Mouse (Mus musculus): ENCODE results near the gene Ncapg. TPM values are rescaled to one million over a fixed set of nuclear protein-coding genes. Genes with fewer than 3 reads are reported as not detected.

Gene Ncapg
- polyA plus RNA-seq, 1 experiment from 2014 or later, result 27.0 TPM

GRCm38 (mm10) chr5:45706811-45707210 is 37.1 kb downstream of the Ncapg start:
- Histone ChIP-seq H3K4me3 (no peak overlapping the region), H3K4me1 (replicated peaks) (no peaks in the 10 kb centered on the region), H3K27ac (no peak overlapping the region), H3K9me3 (replicated peaks) (no peaks in the 10 kb centered on the region), H3K4me2 (no peak overlapping the region), H3K36me3 (peaks cover 9% of the 10 kb centered on the region; the same call in 1 of the 2 replicates), H3K27me3 (no peaks in the 10 kb centered on the region), H3K9ac (no peak overlapping the region)
- no peak for ATAC-seq (replicated peaks; ENCODE audit: insufficient number of reproducible peaks, insufficient read depth, low FRiP score, low read depth)
- WGBS, result 92% methylated on average over 2 of the region's 2 CpGs

DNA sequence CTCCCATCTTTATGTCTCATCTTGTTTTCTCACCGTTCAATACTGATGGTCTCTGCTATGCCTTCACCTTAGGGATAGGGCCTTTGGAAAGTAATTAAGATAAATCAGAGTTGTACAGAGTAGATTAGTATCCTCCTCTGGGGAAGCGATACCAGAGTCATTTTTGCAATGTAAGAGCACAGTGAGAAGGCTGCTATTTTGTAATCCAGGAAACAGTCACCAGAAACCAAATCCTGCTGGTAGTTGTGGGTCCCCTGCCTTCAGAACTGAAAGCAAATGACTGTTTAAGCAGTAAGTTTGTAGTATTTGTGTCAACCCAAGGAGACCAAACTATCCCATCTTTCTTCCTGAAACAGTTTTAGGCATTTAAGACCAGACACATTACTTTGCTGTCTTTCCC is 39.9 kb downstream of the Ncapg start:
- no peak overlapping the region for H3K4me2 ChIP-seq
- WGBS, result 94% methylated on average over 2 of the region's 2 CpGs
- no peak overlapping the region for H3K9ac ChIP-seq
- H3K4me3 ChIP-seq, result no peak overlapping the region
- no peak for ATAC-seq (replicated peaks; ENCODE audit: insufficient number of reproducible peaks, insufficient read depth, low FRiP score, low read depth)
- peaks cover 9% of the 10 kb centered on the region; the same call in 1 of the 2 replicates for H3K36me3 ChIP-seq
- H3K27ac ChIP-seq, result no peak overlapping the region
- no peaks in the 10 kb centered on the region for H3K4me1 ChIP-seq (replicated peaks)
- no peaks in the 10 kb centered on the region for H3K9me3 ChIP-seq (replicated peaks)
- H3K27me3 ChIP-seq, result no peaks in the 10 kb centered on the region

GRCm38 (mm10) chr5:45718848-45719488 is 49.2 kb downstream of the Ncapg start:
- Histone ChIP-seq H3K36me3 (no peaks in the 10 kb centered on the region), H3K27me3 (no peaks in the 10 kb centered on the region), H3K9ac (no peak overlapping the region), H3K4me2 (no peak overlapping the region), H3K4me1 (replicated peaks) (no peaks in the 10 kb centered on the region), H3K4me3 (no peak overlapping the region), H3K9me3 (replicated peaks) (no peaks in the 10 kb centered on the region), H3K27ac (no peak overlapping the region)
- 87% methylated on average over 6 of the region's 6 CpGs for whole genome bisulfite sequencing
- ATAC-seq (replicated peaks; ENCODE audit: insufficient number of reproducible peaks, insufficient read depth, low FRiP score, low read depth), result no peak

- H3K27me3 ChIP-seq, result no peaks in the 10 kb centered on the region
- no peaks in the 10 kb centered on the region for H3K4me1 ChIP-seq (replicated peaks)
- H3K36me3 ChIP-seq, result no peaks in the 10 kb centered on the region
- 88% methylated on average over 2 of the region's 2 CpGs for WGBS
- no peak overlapping the region for H3K27ac ChIP-seq
- no peak for ATAC-seq (replicated peaks; ENCODE audit: insufficient number of reproducible peaks, insufficient read depth, low FRiP score, low read depth)
- H3K9ac ChIP-seq, result no peak overlapping the region
- H3K4me3 ChIP-seq, result no peak overlapping the region
- H3K4me2 ChIP-seq, result no peak overlapping the region
- no peaks in the 10 kb centered on the region for H3K9me3 ChIP-seq (replicated peaks)
These were observed 64.0 kb downstream of the Ncapg start for GRCm38 (mm10) chr5:45733751-45734150.

DNA sequence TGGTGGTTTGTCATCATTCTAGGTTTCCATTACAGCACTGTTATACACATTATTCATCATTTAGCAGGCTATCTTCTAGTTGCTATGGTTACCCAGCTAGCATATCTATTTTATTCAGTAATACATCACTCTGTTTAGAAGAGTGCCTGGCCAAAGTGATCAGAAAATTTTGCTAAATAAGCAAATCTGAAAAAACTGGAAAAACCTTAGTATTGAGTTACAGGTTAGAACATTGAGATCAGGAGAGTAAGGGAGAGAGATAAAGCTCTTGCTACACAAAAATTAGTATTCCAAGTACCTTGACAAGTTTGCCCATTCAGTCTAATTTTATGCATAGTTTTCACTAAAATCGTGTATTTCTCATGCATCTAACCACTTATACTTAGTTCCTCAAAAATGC is 68.2 kb downstream of the Ncapg start:
- H3K4me1 ChIP-seq (replicated peaks), result no peaks in the 10 kb centered on the region
- no peaks in the 10 kb centered on the region; the same call in 1 of the 2 replicates for H3K36me3 ChIP-seq
- H3K27me3 ChIP-seq, result no peaks in the 10 kb centered on the region
- no peak overlapping the region for H3K27ac ChIP-seq
- H3K9ac ChIP-seq, result no peak overlapping the region
- H3K4me3 ChIP-seq, result no peak overlapping the region
- H3K4me2 ChIP-seq, result no peak overlapping the region
- 96% methylated on average over 1 of the region's 1 CpGs for WGBS
- H3K9me3 ChIP-seq (replicated peaks), result no peaks in the 10 kb centered on the region
- ATAC-seq (replicated peaks; ENCODE audit: insufficient number of reproducible peaks, insufficient read depth, low FRiP score, low read depth), result no peak

Other genes starting within 250 kb of the Ncapg start
- gene Qdpr, start 219.7 kb upstream of the Ncapg start, polyA plus RNA-seq (2015; fragmentation: Nextera tagmentation; extraction: Ambion mirVana), result 100 and 106 TPM in 2 replicates
- not detected in 2 replicates for gene Clrn2, start 216.2 kb upstream of the Ncapg start, polyA plus RNA-seq (2015; fragmentation: Nextera tagmentation; extraction: Ambion mirVana)
- 62.5 and 63.9 TPM in 2 replicates for gene Lap3, start 176.5 kb upstream of the Ncapg start, polyA plus RNA-seq (2015; fragmentation: Nextera tagmentation; extraction: Ambion mirVana)
- gene Med28, start 149.7 kb upstream of the Ncapg start, polyA plus RNA-seq (2015; fragmentation: Nextera tagmentation; extraction: Ambion mirVana), result 149 and 164 TPM in 2 replicates
- 0.24 and 0.39 TPM in 2 replicates for gene Fam184b, start 30.3 kb upstream of the Ncapg start, polyA plus RNA-seq (2015; fragmentation: Nextera tagmentation; extraction: Ambion mirVana)
- gene Lcorl, start 187.7 kb downstream of the Ncapg start, polyA plus RNA-seq (2015; fragmentation: Nextera tagmentation; extraction: Ambion mirVana), result 15.0 and 15.7 TPM in 2 replicates

All from heart, embryonic 15.5 days (tissue).